Mouse (Mus musculus): ENCODE measurements at regions not wholly inside any gene's neighbourhood (a gene's known extent, or its start where the extent isn't known, plus 50 kb on each side); places are given as distances from the start of the nearest gene placed in this dataset.
"Not testable (repeated sequence)": the region's sequence is repeated elsewhere in the genome, so short reads cannot be mapped to it uniquely, and the experiment has no call there.

DNA sequence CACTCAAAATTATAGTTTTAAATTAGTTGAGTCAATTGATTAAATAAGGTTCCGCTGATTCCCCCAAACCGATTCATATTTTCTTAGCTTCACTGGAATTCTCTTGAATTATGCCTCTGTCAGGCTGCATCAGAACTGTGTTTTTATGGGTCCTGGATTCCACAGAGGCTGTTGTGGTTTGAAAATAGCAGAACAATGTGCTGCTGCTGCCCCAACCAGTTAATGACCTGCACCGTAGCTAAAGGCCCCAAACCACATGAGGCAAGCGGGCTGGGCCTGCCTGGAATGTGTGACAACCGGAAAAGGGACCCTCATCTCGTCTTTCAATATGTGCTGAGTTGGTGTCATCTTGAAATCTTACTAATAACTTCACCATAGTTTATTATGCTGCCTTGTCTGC, 111.2 kb downstream of the Rps12 start:
- Histone ChIP-seq H3K4me3 (no peak overlapping the region), H3K4me2 (ENCODE audit: low read depth) (peak overlapping the region; percentile 53), H3K27me3 (ENCODE audit: control insufficient read depth, insufficient read depth, insufficient read length) (no peaks in the 10 kb centered on the region), H3K36me3 (ENCODE audit: control insufficient read depth, insufficient read depth) (no peaks in the 10 kb centered on the region), H3K79me2 (ENCODE audit: control insufficient read depth, insufficient read depth) (no peaks in the 10 kb centered on the region), H3ac (ENCODE audit: control insufficient read depth, insufficient read length) (no peak overlapping the region)
- TF ChIP-seq TCF12 (IDR thresholded peaks at IDR 0.05; ENCODE audit: insufficient read depth, poor library complexity, severe bottlenecking) (no peak), USF1 (IDR thresholded peaks at IDR 0.05; ENCODE audit: low read depth) (no peak), CEBPB (IDR thresholded peaks at IDR 0.05; ENCODE audit: insufficient read depth, poor library complexity, severe bottlenecking) (no peak), E2F4 (IDR thresholded peaks at IDR 0.05; ENCODE audit: insufficient read depth) (no peak), MYOG (IDR thresholded peaks at IDR 0.05; ENCODE audit: control insufficient read depth in 1 of 3, insufficient read depth in 1 of 3, insufficient read length in 2 of 3, low read depth in 2 of 3) (peak in 1 of 3 experiments; percentile 31), SRF (IDR thresholded peaks at IDR 0.05; ENCODE audit: control insufficient read depth, insufficient read length, low read depth) (no peak), MAX (IDR thresholded peaks at IDR 0.05; ENCODE audit: low read depth) (no peak), MYOD1 (IDR thresholded peaks at IDR 0.05; ENCODE audit: control insufficient read depth in 1 of 3, insufficient read length in 2 of 3, low read depth in 2 of 3) (no peak)

DNA sequence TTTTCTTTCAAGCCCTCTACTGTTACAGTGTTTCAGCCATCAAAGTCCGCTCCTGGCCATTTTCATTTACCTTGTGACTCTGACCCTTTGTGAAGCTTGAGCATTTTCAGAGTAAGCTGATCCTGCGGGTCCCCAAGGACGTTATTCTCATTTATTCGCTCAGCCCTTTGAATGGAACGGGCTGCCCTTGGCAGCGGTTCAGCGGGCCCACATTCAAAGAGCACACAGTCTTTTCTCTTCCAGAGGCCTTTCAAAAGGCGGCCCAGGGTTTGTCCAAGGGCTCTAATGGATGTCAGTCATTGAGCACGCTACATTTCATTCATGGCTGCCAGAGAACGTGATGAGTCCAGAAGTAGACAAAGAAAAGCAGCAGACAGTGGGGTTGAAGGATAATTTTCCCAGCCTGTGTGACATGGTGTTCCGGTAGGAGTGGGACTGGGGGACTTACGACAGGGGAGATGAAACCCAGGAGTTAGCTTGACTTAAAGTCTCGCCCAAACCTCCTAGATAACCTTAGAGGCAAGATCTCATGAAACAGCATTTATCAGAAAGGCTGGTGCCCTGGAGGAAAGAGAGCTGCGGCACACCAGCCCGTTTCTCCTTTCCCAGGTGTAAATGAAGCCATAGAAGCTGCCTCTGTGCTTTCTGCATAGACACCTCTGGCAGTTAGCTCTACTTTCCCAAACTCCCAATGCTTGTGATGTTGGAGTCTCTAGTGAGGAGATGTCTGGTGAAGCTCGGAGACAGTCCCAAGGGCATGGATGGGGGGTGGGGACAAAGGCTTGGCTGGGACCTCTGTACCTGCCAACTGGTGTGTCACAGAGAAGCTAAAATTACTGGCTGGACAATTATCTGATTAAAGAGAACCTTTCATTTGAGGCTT, 112.2 kb downstream of the Rps12 start:
- H3K79me2 ChIP-seq (ENCODE audit: control insufficient read depth, insufficient read depth) = no peaks in the 10 kb centered on the region
- H3ac ChIP-seq (ENCODE audit: control insufficient read depth, insufficient read length) = no peak overlapping the region
- H3K36me3 ChIP-seq (ENCODE audit: control insufficient read depth, insufficient read depth) = no peaks in the 10 kb centered on the region
- H3K4me2 ChIP-seq (ENCODE audit: low read depth) = no peak overlapping the region
- H3K4me3 ChIP-seq = no peak overlapping the region
- TF ChIP-seq TCF3 (IDR thresholded peaks at IDR 0.05; ENCODE audit: insufficient read length, low read depth) = no peak
- TF ChIP-seq POLR2AphosphoS2 (IDR thresholded peaks at IDR 0.05; ENCODE audit: insufficient read length, low read depth) = no peak
- no peak for TF ChIP-seq MAX (IDR thresholded peaks at IDR 0.05; ENCODE audit: low read depth)
- no peak for TF ChIP-seq USF1 (IDR thresholded peaks at IDR 0.05; ENCODE audit: low read depth)
- TF ChIP-seq E2F4 (IDR thresholded peaks at IDR 0.05; ENCODE audit: insufficient read depth) = no peak
- TF ChIP-seq MYOG (IDR thresholded peaks at IDR 0.05; ENCODE audit: control insufficient read depth in 1 of 3, insufficient read depth in 1 of 3, insufficient read length in 2 of 3, low read depth in 2 of 3) = no peak
- TF ChIP-seq REST (IDR thresholded peaks at IDR 0.05; ENCODE audit: insufficient read depth, insufficient read length) = no peak
- TF ChIP-seq SRF (IDR thresholded peaks at IDR 0.05; ENCODE audit: control insufficient read depth, insufficient read length, low read depth) = no peak
- no peak for TF ChIP-seq CEBPB (IDR thresholded peaks at IDR 0.05; ENCODE audit: insufficient read depth, poor library complexity, severe bottlenecking)
- TF ChIP-seq TCF12 (IDR thresholded peaks at IDR 0.05; ENCODE audit: insufficient read depth, poor library complexity, severe bottlenecking) = no peak
- no peak for TF ChIP-seq MYOD1 (IDR thresholded peaks at IDR 0.05; ENCODE audit: control insufficient read depth in 1 of 3, insufficient read length in 2 of 3, low read depth in 2 of 3)
- no peak for TF ChIP-seq POLR2A (IDR thresholded peaks at IDR 0.05; ENCODE audit: insufficient read length, low read depth)
- no peaks in the 10 kb centered on the region for H3K27me3 ChIP-seq (ENCODE audit: control insufficient read depth, insufficient read depth, insufficient read length)

DNA sequence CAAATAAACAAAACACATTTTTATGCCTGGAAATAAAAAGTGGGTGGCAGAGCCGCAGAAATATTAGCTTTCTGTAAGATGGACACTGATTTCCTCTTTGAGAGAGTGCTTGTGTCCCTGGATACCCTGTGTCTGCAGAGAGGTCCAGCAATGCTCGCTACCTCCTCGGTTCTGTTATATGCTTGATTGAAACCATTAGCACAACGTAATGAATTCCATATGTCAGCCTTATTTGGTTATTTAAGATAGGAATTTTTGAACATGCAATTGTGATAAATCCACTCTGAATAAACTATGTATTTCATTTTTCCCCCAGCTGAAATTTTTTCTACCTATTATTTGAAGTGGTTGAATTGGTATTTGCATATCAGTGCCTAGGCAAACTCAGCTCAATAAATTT, 114.8 kb downstream of the Rps12 start:
- Histone ChIP-seq H3K36me3 (ENCODE audit: control insufficient read depth, insufficient read depth) (no peaks in the 10 kb centered on the region), H3K79me2 (ENCODE audit: control insufficient read depth, insufficient read depth) (no peaks in the 10 kb centered on the region), H3K4me3 (no peak overlapping the region), H3K27me3 (ENCODE audit: control insufficient read depth, insufficient read depth, insufficient read length) (no peaks in the 10 kb centered on the region), H3ac (ENCODE audit: control insufficient read depth, insufficient read length) (no peak overlapping the region), H3K4me2 (ENCODE audit: low read depth) (no peak overlapping the region)
- TF ChIP-seq TCF3 (IDR thresholded peaks at IDR 0.05; ENCODE audit: insufficient read length, low read depth) (no peak), TCF12 (IDR thresholded peaks at IDR 0.05; ENCODE audit: insufficient read depth, poor library complexity, severe bottlenecking) (no peak), REST (IDR thresholded peaks at IDR 0.05; ENCODE audit: insufficient read depth, insufficient read length) (no peak), CEBPB (IDR thresholded peaks at IDR 0.05; ENCODE audit: insufficient read depth, poor library complexity, severe bottlenecking) (no peak), POLR2A (IDR thresholded peaks at IDR 0.05; ENCODE audit: insufficient read length, low read depth) (no peak), MYOD1 (IDR thresholded peaks at IDR 0.05; ENCODE audit: control insufficient read depth in 1 of 3, insufficient read length in 2 of 3, low read depth in 2 of 3) (no peak), POLR2AphosphoS2 (IDR thresholded peaks at IDR 0.05; ENCODE audit: insufficient read length, low read depth) (no peak)

DNA sequence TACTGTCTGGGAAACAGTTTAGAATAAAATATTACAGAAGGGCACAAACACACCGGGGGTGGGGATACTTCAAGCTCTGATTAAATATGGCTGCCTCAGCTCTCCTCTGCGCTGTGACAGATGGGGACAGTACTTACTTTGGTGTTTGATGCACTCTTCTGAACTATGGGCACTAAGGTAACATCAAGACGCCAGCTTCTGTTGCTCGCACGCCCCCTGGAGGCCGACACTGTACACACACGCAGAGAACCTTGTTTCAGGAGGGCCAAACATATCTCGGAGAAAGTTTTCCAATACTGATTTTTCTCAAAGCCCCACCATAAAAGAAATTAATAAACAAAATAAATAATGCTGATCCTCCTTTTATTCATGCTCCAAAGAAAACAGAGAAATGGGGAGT, 115.6 kb downstream of the Rps12 start:
- Histone ChIP-seq H3K36me3 (ENCODE audit: control insufficient read depth, insufficient read depth) (no peaks in the 10 kb centered on the region), H3K27me3 (ENCODE audit: control insufficient read depth, insufficient read depth, insufficient read length) (no peaks in the 10 kb centered on the region), H3K4me2 (ENCODE audit: low read depth) (peak overlapping the region; percentile 26), H3ac (ENCODE audit: control insufficient read depth, insufficient read length) (no peak overlapping the region), H3K79me2 (ENCODE audit: control insufficient read depth, insufficient read depth) (no peaks in the 10 kb centered on the region), H3K4me3 (no peak overlapping the region)
- TF ChIP-seq E2F4 (IDR thresholded peaks at IDR 0.05; ENCODE audit: insufficient read depth) (no peak), SRF (IDR thresholded peaks at IDR 0.05; ENCODE audit: control insufficient read depth, insufficient read length, low read depth) (no peak), MYOD1 (IDR thresholded peaks at IDR 0.05; ENCODE audit: control insufficient read depth in 1 of 3, insufficient read length in 2 of 3, low read depth in 2 of 3) (no peak), REST (IDR thresholded peaks at IDR 0.05; ENCODE audit: insufficient read depth, insufficient read length) (no peak), MAX (IDR thresholded peaks at IDR 0.05; ENCODE audit: low read depth) (no peak), USF1 (IDR thresholded peaks at IDR 0.05; ENCODE audit: low read depth) (no peak), POLR2AphosphoS2 (IDR thresholded peaks at IDR 0.05; ENCODE audit: insufficient read length, low read depth) (no peak), CEBPB (IDR thresholded peaks at IDR 0.05; ENCODE audit: insufficient read depth, poor library complexity, severe bottlenecking) (no peak), POLR2A (IDR thresholded peaks at IDR 0.05; ENCODE audit: insufficient read length, low read depth) (no peak), TCF12 (IDR thresholded peaks at IDR 0.05; ENCODE audit: insufficient read depth, poor library complexity, severe bottlenecking) (no peak), TCF3 (IDR thresholded peaks at IDR 0.05; ENCODE audit: insufficient read length, low read depth) (no peak), MYOG (IDR thresholded peaks at IDR 0.05; ENCODE audit: control insufficient read depth in 1 of 3, insufficient read depth in 1 of 3, insufficient read length in 2 of 3, low read depth in 2 of 3) (no peak)

DNA sequence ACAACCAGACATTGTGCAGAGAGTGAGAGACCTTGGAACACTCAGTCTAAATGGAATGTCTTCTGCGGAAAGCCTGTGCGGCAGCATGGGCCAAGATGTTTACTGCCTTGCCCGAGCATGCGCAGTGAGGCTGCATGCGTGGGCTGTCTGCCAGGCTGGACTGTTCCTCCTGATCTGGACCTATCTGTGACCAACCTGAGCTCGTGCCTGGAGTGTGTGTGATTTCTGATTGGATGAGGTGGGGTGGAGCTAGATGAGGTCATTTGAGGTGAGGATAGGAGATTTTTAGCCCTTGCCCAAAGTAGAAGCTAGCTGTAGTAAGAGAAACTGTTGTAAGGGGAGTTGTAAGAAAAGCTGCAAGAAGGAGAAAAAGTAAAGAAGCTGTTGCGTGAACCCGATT, 121.2 kb downstream of the Rps12 start:
- H3K27me3 ChIP-seq (ENCODE audit: control insufficient read depth, insufficient read depth, insufficient read length); H3K4me2 ChIP-seq (ENCODE audit: low read depth); H3K4me3 ChIP-seq; H3K36me3 ChIP-seq (ENCODE audit: control insufficient read depth, insufficient read depth); H3K79me2 ChIP-seq (ENCODE audit: control insufficient read depth, insufficient read depth); H3ac ChIP-seq (ENCODE audit: control insufficient read depth, insufficient read length): not testable (repeated sequence)

Measured in myocyte (in vitro differentiated cells).